Mouse (Mus musculus) bone marrow macrophage, adult 2 months (primary cell): ENCODE measurements at regions not wholly inside any gene's neighbourhood (a gene's known extent, or its start where the extent isn't known, plus 50 kb on each side); places are given as distances from the start of the nearest gene placed in this dataset.

ENCODE experiments used
- CTCF ChIP-seq: IDR thresholded peaks from 2 replicates; pipeline ENCODE4 v1.5.1; 2012; ENCODE audit warnings: low read depth, mild to moderate bottlenecking, low read length, moderate library complexity
- POLR2A ChIP-seq: IDR thresholded peaks from 2 replicates; pipeline ENCODE4 v1.6.1; 2012; ENCODE audit warnings: mild to moderate bottlenecking, low read depth, low read length, borderline replicate concordance

GRCm38 (mm10) chr7:136267716-136268489 is 551.7 kb upstream of the Mki67 start:
- TF ChIP-seq CTCF = no peak
- no peak for TF ChIP-seq POLR2A
